Mouse (Mus musculus): Measurements from ENCODE around the gene Olfr787.
A peak's percentile ranks its signal among the peaks of the same experiment; 100 is the strongest.

The Olfr787 gene

DNA sequence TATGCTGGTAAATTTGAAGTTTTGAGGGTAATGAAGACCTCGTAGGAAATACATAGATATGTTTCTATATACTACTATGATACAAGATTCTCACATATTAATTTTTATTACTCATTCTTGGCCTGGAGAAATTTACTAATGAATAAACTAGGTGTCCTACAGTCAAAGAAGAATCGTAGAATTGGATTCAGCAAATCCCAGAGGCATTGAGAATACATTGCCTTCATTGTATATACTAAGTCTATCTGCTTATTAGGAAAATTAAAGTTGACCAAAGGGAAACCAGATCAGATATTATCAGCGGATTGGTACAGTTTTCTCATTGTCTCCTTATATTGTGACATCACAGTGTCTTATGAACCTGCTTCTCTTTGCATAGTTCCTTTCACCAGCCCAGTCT, at the start of gene Olfr787:
Gene Olfr787, plus strand, starts transcription at position 301 of the 400 bp plus-strand sequence.
- DNase-seq, result no peak

DNA sequence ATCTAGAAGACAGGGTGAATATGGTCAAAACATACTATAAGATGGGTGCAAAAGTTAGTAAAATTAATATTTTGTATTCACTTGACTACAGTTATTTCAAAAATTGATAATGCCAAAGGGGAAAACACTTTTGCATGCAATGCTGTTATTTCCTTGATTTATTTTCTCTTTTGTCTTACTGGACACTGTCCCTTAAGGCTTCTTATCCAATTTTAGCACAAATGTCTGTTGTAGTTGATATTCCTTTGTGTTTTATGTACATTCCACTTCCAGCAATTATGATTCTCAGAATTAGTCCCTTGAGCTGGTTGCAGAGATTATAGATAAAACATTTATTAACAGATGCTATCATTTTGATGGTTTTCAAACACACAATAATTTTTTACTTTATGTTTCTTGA, 34.7 kb upstream of the Olfr787 start, which contains the start of gene Olfr786:
Gene Olfr786, plus strand, starts transcription at position 301 of the 400 bp plus-strand sequence.
- no peak for DNase-seq

DNA sequence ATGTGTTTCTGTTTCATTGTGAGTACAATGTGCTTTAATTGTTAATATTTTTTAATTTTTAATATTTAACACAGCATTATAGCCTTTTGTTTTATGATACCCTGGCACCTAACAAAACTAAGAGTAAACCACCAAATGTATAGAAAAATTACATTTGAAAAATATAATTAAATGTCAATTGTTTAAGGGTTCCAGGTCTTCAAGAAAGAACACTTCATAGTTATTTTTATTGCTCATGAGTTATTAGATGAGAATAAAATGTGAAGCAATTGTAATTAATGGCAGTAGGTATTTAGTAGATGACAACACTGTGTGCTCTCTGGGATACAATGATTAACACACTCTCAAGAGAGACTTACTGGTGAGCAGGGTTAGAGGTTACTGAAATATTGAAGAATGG, 9.0 kb downstream of the Olfr787 start, which contains the start of gene Olfr788:
Gene Olfr788, plus strand, starts transcription at position 301 of the 400 bp plus-strand sequence.
- no peak for DNase-seq

DNA sequence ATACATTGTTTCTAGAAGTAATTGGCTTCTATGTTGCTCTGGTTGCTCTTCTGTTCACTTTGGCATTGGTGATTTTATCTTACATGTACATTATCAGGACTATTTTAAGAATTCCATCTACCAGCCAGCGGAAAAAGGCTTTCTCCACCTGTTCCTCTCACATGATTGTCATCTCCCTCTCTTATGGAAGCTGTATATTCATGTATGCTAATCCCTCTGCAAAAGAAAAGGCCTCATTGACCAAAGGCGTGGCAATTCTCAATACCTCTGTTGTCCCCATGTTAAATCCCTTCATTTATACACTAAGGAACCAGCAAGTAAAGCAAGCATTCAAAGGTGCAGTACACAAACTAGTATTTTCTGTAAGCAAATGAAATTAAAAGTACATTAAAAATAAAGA, 11.6 kb downstream of the Olfr787 start:
- DNase-seq, result no peak

DNA sequence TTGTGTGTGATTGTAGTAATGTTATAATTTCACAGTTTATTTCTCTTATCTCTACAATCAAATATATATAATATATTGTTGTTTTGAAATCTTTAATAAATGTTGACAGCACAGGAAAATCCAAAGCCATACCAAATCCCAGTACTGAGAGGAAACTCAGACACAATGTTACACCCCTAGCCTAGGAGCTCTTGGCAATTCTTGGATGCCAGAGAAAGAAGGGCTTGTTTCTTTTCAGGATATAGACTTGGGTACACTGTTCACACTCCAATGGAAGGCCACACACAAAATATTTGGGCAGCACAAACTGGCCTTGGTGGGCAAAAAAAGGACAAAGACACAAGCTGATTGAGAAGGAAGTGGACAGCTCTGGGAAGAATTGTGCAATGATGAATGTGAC, 12.1 kb downstream of the Olfr787 start:
- no peak for DNase-seq

DNA sequence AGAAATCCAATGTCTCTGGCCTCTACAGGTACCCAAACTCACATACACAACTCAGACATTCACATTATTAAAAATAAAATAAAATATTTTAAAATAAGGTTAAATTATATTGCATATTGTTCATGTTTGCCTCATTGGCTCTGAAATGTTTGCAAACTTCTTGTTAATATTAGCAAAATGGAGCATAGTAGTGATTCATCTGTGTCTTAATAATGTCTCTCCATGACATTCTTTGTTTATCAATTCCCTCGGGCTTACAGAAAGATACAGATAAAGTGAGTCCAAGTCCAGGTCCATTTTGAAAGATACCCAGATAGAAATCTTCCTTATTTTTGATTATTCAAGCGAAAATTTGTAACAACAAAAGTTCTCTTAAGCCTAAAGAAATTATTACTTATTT, 22.8 kb downstream of the Olfr787 start, which contains the start of gene Olfr789:
Gene Olfr789, plus strand, starts transcription at position 301 of the 400 bp plus-strand sequence.
- DNase-seq, result no peak

DNA sequence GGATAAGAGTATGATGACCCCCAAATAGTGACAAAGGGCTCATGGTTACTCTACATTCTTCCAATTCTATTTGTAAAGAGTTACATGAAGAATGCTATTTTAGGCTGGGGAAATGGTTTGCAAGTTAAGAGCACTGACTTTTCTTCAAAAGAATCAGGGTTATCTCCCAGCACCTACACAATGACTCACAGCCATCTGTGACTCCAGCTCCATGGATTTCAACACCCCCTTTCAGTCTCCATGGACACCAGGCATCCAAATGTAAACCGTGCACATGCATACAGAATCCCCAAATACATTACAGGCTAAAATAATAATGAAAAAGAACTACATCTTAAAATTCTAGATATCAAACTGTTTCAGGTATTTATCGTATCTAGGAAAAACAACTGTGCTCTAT, 28.4 kb downstream of the Olfr787 start:
- DNase-seq, result peak; percentile 52

DNA sequence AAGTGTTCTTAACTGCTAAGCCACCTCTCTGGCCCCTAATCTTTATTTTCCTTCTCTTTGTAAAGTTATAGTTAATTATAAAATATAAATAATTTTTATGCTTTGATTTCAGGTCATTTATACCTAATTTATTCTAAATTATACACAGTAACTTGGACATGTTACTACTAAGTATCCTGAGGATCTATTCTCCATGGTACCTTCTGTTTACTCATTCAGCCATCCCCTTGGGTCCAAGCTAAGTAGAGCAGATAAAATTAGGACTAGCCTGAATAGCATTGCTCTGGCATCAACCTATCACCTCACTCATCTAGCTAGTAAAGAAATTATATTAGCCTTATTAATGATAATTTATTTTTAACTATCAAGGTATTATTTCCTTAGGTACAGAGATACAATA, 36.5 kb downstream of the Olfr787 start, which contains the start of gene Olfr790:
Gene Olfr790, plus strand, starts transcription at position 301 of the 400 bp plus-strand sequence.
- DNase-seq, result no peak

Measured in right cerebral cortex, adult 18-20 months (tissue).